Mouse (Mus musculus) v-Abl transformed pro-B cells (cell line): Measurements from ENCODE around the gene Raly.

Experiments
- in situ Hi-C, 2 experiments: fragments of 400-800 bp; cut with MboI; formaldehyde crosslinking; loops; one replicate each; pipeline ENCODE4 v1.15.1; 2025; ENCODE audit not compliant: unreplicated experiment in 2 of 2

Gene Raly

DNA sequence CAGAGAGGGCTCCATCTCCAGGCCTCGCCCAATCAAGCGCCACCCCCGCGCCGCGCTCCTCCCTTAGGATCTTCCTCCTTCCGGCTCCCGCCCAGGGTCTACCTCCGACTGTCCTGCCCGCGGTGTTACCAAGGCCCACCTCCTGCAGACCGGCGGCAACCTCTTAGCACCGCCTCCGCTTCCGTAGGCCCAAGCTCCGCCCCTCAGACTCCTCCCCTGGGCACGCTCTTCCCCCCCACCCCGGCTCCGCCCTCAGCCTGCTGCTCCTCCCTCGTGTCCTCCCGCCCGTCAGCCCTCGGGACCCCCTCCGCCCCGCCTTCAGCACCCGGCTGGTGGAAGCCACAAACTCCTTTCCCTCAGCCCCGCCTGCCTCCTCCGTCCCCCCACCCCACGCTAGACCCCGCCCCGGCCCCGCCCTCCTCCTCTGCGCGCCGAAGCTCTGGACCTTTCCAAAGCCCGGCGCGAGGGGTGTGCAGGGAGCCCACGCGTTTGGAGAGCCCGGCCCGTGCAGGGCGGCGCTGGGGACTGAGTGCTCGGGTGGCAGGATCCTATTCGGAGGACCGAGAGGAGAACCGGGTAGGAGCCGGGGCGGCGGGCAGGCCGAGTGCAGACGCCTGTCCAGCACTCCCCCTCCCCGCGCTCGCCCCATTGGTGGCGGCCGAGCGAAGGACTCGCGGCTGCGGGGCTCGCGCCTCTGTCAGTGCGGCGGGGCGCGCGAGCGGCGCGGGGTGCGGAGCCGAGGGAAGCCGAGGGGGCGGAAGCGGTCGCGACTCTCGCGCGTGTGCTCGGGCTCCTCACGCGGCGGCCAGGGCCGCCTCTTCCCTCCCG lies at the start of gene Raly, which contains the start of gene a:
Gene Raly (plus strand): TSS at position 441 of the 828 bp plus-strand sequence.
Gene a (plus strand): TSS at position 747 of the 828 bp plus-strand sequence.
- in situ Hi-C loops: no loop called here

DNA sequence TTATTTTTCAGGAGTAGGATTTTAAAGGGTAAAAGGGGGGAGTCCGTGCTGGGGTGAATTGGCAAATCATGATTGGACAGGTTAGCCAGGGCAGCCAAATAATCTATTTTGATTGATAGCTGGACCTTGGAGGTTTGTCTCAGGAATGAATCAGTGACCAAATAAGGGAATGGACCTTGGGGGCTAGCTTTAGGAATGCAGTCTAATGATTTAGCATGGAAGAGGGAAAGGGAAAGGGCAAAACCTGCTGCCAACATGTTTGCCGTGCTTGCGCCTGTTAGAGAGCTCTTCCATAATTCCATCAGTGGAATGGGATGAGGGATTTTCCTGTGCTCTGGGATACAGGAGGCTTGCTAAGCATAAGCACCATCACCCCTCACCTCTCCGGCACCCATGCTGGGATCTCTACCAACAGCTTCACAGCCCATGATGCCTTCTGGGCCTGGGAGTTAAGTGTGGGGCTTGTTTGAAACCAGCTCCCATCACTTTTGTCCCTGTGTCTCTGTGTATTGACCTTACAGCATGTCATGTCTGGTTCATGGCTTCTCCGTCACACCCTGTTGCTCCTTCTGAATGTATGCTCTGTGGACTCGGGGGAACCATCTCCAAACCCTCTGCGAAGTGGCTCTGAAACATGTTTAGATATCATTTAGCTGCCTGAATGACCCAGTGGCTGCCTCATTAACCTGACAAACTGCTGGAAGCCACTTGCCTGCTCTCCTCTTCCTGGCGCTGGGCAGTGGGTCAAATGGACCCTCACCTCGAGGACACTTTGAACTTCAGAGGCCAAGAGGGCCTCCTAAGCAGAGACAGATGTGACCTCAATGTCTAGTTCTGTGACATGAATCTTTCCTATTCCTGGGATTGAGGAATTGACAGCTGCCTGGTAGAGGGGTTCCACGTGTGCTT lies 47.7 kb upstream of the Raly start:
- in situ Hi-C loops: no loop called here

DNA sequence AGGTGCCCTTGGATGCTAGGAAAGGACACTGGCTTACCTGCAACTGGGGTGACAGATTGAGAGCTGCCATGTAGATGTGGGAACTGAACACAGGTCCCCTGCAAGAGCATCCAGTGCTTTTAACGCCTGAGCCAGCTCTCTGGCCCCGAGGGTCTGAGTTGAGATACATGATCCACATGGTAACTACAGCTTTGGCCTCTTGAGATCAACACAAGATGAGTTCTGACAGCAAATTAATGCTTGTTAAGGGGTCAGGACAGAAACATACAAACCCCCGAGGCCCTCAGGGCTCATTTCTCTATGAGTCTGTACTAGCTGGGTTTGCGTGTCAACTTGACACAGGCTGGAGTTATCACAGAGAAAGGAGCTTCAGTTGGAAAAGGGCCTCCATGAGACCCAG lies 47.0 kb upstream of the Raly start:
- in situ Hi-C loops: no loop called here

DNA sequence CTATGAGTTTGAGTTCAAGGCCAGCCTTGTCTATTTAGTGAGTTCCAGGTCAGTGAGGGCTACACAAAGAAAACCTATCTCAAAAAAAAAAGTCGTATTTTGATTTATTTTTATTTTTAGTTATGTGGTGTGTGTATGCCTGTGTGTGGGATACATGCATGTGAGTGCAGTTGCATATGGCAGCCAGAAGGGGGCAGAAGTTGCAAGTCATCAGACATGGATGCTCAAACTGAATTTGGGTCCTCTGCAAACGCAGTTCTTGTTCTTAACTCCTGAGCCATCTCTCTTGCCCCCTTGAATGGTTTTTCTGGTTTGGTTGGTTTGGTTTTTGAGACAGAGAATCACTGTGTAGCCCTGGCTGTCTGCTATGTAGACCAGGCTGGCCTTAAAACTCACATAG lies 42.5 kb upstream of the Raly start:
- in situ Hi-C loops: no loop called here

GRCm38 (mm10) chr2:154749046-154750036 lies 41.6 kb upstream of the Raly start:
- in situ Hi-C loops: no loop called here

- in situ Hi-C loops: no loop called here
Observed at GRCm38 (mm10) chr2:154751924-154752323, 39.0 kb upstream of the Raly start.

DNA sequence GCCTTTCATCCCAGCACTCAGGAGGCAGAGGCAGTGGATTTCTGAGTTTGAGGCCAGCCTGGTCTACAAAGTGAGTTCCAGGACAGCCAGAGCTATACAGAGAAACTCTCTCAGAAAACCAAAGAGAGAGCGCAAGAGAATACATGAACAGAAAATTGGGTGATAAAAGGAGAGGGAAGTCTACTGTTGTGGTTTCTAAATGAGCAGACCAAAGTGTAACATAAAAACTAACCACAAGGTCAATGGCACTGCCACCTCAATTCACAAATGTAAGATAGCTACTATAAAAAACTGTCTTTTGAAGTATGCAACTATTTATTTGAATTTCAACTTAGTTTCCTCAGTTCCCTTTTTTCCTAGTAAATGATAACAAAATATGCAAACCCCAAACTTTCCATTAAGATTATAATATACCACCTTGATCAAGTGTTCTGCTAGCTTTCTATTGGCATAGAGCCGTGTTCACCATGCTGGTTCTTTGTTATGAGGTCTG lies 36.8 kb upstream of the Raly start:
- in situ Hi-C loops: no loop called here

DNA sequence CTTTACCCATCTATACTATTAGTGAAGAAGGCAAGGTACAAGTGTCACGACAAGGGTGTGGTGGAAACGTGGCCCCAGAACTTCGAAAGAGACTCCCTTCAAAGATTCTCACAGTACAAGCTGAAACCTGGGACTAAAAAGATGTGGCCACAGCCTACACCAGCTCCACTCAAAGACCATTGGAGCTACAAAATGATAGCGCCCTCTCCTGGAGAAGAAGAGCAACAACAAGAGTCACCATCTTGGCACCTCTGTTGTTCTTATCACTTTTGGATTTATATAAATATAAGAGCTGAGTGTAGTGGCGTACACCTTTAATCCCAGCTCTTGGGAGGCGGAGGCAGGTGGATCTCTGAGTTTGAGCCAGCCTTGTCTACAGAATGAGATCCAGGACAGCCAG lies 35.1 kb upstream of the Raly start:
- in situ Hi-C loops: no loop called here

DNA sequence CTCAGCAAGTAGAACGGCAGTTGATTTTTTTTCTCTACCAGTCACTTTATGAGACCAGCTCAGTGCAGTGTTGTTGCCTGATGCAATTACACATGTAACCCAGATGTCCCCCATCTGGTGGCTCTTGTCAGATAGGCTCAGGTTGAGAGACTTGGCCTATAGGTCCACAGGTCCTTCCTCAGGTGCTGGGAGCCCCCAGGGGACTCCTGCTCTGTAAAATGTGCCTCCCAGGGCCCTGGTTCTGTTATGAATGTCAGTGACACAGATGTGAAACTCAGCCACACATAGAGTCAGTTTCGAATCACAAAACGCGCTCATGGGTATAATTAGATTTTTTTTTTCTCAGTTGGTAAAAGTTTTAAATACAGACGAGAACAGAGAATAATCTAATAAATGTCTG lies 33.2 kb upstream of the Raly start:
- in situ Hi-C loops: no loop called here

GRCm38 (mm10) chr2:154758454-154758853 lies 32.4 kb upstream of the Raly start:
- in situ Hi-C loops: no loop called here

DNA sequence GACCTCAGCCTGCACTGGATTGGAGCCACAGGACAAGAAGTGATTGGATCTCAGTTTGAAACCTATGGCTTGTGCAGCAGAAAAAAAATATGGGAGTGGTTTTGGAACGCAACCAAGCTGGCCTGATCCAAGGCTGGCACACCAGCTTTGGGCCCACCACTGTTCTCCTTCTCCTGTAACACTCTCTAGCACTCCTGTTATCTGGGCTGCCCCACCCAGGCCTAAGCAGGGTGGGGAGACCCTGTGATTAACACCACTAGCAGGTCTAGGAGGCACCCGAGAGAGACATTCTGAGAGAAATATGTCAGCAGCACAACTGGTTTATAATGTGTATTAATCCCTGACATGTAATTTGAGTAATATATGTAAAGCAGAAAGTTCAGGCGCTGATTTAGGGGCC lies 27.7 kb upstream of the Raly start:
- in situ Hi-C loops: loop anchor here in 1 of 2 experiments (10.0 kb wide), 1 partner anchor 48 kb away; no protein-coding TSS in a partner anchor

DNA sequence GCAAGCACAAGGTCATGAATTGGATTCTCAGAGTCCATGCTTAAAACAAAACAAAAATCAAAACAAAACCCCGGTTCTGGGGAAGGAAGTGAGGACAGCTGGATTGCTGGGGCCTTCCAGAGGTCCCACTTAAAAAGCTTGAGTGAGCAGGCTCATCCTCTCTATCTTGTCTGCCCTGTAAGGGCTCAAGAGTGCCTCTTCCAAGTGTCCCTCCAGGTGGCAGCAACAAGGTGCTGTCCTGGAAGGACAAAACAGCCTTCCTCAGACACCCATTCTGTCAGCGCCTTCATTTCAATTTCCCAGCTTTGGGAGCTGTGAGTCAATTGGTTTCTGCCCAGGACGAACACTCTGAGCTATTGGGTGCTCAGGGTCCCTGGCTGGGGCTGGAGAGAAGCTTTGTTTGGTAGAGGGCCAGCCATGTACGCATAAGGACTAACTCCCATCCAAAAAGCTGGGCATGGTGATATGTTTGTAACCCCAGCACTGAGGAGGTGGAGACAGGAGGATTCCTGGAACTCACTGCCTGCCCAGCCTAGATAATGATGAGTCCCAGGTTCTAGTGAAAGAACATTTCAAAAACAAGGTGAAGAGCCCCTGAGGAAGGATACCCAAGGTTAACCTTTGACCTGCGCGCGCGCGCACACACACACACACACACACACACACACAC lies 25.9 kb upstream of the Raly start:
- in situ Hi-C loops: loop anchor here in 1 of 2 experiments (10.0 kb wide), 1 partner anchor 50 kb away; no protein-coding TSS in a partner anchor

- in situ Hi-C loops: loop anchor here in 1 of 2 experiments (10.0 kb wide), 1 partner anchor 51 kb away; no protein-coding TSS in a partner anchor
Observed at GRCm38 (mm10) chr2:154765554-154766008, 25.3 kb upstream of the Raly start.

- in situ Hi-C loops: loop anchor here in 1 of 2 experiments (10.0 kb wide), 1 partner anchor 52 kb away; no protein-coding TSS in a partner anchor
Observed at GRCm38 (mm10) chr2:154767051-154767450, 23.8 kb upstream of the Raly start.

DNA sequence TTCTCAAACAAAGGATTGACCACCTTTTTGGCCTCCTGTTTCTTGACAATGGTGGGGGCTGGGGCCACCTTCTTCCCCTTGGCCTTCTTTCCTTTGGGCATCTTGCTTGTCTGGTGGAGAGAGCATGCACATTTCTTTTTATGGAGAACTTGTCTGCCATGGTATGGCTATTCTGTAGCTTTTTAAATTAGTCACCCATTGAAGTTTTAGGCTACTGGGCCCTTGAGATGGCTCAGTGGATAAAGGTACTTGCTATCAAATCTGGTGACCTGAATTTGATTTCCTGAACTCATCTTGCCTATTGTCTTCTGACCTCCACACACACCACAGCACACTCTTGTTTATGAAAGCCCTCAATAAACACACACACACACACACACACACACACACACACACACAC lies 21.0 kb upstream of the Raly start, which contains the start of gene Gm14214:
Gene Gm14214 (minus strand): TSS at position 101 of the 400 bp plus-strand sequence.
- in situ Hi-C loops: loop anchor here (10.0 kb wide), 2 partner anchors 55 to 85 kb away; no protein-coding TSS in a partner anchor

- in situ Hi-C loops: loop anchor here in 1 of 2 experiments (10.0 kb wide), 1 partner anchor 83 kb away; no protein-coding TSS in a partner anchor
Observed at GRCm38 (mm10) chr2:154771604-154772003, 19.3 kb upstream of the Raly start.

DNA sequence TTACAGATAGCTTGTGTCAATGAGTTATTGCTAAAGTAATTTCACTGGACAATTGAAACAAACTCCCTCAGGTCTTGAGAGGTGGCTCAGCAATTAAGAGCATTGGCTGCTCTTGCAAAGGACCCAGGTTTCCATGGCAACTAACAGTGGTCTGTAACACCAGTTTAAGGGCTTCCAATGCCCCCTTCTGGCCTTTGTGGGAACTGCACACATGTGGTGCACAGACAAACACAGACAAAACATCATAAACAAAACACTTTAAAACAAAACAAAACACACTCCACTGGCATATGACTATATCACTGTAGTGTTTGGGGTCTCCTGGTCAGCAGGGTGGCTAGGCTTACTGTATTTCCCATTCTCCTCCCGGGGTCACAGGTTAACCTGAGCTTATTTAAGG lies 16.9 kb upstream of the Raly start:
- in situ Hi-C loops: loop anchor here in 1 of 2 experiments (10.0 kb wide), 1 partner anchor 81 kb away; no protein-coding TSS in a partner anchor

GRCm38 (mm10) chr2:154776496-154776895 lies 14.4 kb upstream of the Raly start:
- in situ Hi-C loops: loop anchor here in 1 of 2 experiments (5.0 to 10.0 kb wide), 2 partner anchors 64 to 78 kb away; no protein-coding TSS in a partner anchor
